Mouse (Mus musculus) embryo, embryonic 10 days (tissue): Measurements from ENCODE around the gene Entpd5.

Experiments
- DNase-seq: peaks from one replicate; pipeline ENCODE4 v3.0.0-alpha.2; 2015; ENCODE audit warnings: low spot score

Entpd5 gene

DNA sequence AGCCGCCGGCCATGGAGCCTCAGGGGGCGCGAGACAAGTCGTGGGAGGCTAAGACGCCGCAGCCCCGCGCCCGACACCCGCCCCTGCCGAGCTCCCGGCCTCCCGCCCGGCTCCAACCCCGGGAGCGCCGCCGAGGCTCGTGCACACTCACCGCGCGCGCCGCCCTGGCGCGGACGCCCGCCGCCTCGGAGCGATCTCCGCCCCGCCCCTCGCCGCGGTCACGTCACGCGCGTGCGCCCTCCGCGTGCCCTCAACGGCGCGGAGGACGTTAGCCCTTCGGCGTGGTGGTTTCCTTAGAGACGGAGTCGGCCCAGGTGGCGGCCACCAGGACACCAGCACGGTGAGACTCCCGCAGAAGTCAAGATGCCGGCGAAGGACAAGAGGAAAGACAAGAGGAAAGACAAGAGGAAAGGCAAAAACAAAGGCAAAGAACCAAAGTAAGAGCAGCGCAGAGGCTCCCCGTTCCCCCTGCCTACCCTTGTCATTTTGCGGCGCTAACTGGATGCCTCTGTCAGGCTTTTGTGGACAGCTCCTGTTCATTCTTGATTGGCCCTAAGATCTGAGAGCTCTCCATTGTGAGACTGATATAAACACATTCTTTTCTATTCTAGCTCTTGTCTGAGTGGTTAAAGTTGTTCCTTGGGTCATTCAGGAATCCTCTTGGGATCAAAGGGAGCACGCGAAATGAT, at the start of gene Entpd5, which contains the start of gene Bbof1:
Gene Entpd5, minus strand, starts transcription at position 211 of the 689 bp plus-strand sequence.
Gene Bbof1, plus strand, starts transcription at position 253 of the 689 bp plus-strand sequence.
- DNase-seq, result peak; percentile 92

GRCm38 (mm10) chr12:84456911-84457310, 48.1 kb upstream of the Entpd5 start:
- DNase-seq, result no peak

- peak; percentile 9 for DNase-seq
These were observed 43.0 kb upstream of the Entpd5 start for GRCm38 (mm10) chr12:84451801-84452200.

DNA sequence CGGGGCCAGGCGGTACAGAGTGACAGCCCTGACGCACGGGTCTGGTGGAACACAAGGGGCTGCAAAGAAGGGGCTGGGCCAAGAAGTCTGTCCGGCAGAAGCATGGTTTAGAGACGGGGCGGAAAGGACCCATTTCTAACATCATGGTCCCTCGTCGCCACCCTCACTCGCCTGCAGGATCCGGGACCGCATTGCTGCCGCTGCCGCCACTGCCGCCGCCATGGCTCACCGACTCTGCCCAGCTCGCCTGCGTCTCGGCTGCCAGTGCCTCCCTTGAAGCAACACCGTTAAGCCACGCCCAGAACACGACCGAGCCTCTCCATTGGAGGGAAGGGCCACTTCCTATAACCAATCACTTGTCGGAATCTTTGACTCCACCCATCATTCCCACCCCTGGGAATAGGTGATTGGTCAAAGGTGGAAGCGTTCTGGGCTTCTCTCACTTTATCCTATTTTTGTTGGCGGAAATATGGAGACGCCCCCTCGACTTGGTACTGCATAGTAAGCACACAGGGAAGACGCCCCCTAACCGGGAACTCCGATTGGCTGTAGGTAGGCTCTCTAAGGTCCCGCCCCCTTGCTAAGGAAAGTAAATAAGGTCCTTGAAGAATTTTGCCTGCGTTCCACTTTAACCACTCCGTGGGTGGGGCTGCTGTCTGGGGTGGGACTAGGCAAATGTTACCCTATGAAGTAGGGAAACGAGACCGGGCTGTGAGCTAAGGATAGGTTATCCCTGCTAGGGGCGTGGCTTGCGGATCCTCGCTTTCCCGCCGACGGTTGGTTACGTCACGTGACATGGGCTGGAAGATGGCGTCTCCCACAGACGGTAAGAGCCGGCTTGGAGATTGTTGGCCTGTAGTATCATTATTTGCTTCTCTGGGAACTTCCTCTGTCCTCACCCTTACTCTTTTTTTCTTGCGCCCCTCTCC, 42.2 kb upstream of the Entpd5 start, which contains the start of the genes Aldh6a1 and Lin52:
Gene Aldh6a1, minus strand, starts transcription at position 287 of the 929 bp plus-strand sequence.
Gene Lin52, plus strand, starts transcription at position 705 of the 929 bp plus-strand sequence.
- peak; percentile 99 for DNase-seq

DNA sequence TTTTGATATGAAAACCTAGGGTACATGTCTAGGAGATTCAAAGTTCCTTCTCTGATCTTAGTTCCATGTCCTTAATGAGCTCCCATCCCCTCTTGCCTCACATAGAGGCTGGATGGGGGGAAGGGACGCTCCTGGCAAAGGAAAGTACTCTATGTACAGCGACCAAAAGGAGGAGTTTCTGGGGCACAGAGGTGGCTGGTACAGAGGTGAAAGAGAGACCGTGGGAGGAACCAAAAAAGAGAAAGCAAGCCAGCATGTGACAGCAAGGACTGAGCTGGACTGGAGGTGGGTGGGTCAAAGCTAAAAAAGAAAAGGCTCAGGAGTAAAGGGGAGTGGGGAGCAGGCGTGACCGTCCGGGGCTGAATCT, 41.5 kb upstream of the Entpd5 start:
- DNase-seq, result peak; percentile 5

DNA sequence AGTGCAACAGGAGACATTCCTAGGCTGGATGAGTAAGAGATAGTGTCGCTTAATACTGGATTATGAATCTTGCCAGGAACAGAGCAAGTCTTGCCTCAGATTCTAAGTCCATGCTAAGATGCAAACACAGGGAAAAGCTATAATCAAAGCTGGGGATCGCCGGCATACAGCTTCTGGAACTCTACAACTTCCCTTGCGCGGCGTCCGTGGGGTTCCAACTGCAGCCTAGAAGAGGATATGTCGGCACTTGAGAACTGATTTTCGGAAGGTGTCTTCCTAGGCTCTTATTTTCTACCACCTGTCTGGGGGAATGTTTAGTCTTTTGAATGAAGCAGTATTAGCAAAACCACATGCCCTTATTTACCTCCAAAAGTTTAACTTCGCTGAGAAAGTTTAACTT, 41.1 kb upstream of the Entpd5 start:
- no peak for DNase-seq

DNA sequence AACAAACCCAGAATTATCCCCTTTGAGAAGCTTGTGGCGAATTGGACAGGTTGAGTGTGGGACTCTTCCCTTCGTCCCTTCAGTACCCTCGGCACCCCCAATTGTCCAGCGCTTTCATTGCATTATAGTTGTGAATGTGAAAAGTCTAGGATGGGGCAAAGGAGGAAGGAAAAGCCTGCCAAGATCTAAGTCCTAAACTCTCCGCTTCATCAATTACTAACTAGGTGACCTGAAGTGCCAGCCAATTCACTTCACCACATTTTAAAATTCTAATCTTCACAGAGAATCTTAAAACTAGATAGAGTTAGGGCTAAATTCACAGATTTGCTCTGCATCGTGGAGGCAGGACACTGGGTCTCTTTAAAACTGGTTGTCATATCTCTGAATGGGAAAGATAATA, 39.4 kb upstream of the Entpd5 start:
- no peak for DNase-seq

DNA sequence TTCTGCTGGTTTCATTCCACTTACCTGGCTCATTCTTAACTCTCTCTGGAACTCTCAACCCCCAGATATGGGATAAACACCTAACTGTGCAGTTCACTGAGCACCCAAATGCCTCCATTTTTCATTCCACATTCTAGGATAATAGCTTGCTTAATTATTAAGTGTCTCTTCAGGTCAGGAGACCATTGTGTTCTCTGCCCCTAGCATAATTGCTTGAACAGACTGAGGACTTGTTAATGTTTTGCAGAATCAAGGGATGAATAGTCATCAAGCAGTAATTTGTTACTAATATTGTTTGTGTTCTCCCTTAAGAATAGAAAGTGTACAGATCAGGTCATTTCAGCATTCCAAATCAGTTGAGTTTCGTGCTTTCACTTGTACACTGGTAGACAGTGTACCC, 38.6 kb upstream of the Entpd5 start:
- no peak for DNase-seq

DNA sequence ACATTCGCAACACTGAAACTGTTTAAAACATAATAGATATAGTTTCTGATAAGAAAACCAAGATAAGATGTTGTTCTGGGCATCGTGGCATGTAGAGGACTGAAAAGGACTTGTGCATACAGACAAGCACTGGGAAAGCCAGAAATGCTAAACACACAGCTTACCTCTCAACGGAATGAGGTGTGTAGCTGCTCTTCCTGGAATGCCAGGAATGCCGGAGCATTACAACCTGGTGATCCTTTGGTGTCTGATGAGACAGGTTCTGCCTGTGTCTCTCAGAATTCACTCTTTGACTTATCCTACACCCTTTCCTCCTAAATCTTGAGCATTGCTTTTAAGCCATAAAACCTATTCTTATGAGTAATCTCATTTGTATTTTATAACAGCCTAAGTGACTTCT, 33.7 kb upstream of the Entpd5 start:
- no peak for DNase-seq

DNA sequence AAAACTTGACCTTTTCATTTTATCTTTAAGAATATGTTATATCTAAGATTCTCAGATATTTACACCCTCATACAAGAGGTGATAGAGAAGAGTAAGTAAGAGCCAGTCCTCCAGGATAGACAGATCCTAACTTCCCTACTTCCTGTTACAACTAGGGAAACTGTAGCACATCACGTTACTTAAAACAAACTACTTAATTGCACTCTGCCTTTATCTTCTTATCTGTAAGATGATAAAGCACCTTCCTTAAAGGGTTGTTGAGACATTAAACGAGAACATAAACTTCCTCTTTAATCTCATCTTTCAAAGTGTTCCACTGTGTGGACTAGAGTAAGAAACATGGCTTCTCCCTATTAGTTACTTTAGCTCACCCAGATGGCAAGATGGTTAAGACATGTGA, 29.9 kb upstream of the Entpd5 start:
- DNase-seq, result no peak

GRCm38 (mm10) chr12:84429825-84430224, 21.0 kb upstream of the Entpd5 start:
- no peak for DNase-seq

GRCm38 (mm10) chr12:84423990-84424389, 15.2 kb upstream of the Entpd5 start:
- no peak for DNase-seq

DNA sequence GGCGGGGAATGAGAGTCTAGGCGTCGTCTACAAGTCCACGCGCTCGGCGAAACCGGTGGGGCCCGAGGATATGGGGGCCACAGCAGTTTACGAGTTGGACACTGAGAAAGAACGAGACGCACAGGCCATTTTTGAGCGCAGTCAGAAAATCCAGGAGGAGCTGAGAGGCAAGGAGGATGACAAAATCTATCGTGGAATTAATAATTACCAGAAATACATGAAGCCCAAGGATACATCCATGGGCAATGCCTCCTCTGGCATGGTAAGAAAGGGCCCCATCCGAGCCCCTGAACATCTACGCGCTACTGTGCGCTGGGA, 8.7 kb upstream of the Entpd5 start:
- no peak for DNase-seq

- peak; percentile 96 for DNase-seq
These were observed 8.2 kb upstream of the Entpd5 start, which contains the start of gene Rnf113a2 for GRCm38 (mm10) chr12:84416834-84417604. Rnf113a2 (plus strand) TSS chr12:84417196.

GRCm38 (mm10) chr12:84407874-84408818, 683 bp downstream of the Entpd5 start:
- DNase-seq, result no peak

- no peak for DNase-seq
These were observed 1.6 kb downstream of the Entpd5 start for GRCm38 (mm10) chr12:84407259-84407658.

- DNase-seq, result no peak
These were observed 4.3 kb downstream of the Entpd5 start for GRCm38 (mm10) chr12:84404541-84404940.

DNA sequence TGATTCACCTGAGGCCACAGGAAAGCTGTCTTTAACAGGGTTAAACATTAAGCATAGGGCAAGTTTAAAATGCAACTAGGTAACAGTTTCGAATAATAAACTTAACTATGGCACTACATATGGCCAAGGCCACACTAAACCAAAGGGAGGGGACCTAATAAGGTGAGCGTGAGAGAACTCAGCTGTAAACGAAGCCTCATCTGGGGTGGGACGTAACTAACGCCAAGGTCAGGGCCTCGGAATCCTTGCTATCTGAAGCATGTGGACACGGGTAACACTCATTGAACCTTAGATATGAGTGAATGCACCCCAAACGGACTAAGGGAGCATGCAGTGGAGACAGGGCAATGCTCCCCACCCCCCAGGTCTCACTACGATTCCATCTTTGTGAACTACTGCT, 5.9 kb downstream of the Entpd5 start:
- no peak for DNase-seq

DNA sequence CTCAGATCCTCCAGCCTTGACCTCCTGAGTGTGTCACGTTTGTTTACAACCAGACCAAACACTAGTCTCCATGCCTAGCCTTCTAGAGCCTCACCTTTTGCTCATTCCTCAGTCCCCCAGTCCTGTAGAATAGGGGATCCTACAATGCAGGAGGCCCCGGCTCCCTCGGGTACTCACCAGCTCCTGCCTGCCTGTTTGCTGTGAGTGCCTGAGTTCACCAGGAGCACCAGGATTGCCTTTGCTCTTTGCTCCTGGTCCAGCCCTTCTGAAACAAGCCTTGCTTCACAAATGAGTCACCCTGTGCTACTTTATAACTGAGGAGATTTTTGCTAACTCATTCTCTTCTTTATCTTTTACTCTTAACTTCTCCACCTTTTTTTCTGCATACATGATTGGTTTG, 8.2 kb downstream of the Entpd5 start:
- no peak for DNase-seq

- no peak for DNase-seq
These were observed 8.8 kb downstream of the Entpd5 start for GRCm38 (mm10) chr12:84400068-84400467.

DNA sequence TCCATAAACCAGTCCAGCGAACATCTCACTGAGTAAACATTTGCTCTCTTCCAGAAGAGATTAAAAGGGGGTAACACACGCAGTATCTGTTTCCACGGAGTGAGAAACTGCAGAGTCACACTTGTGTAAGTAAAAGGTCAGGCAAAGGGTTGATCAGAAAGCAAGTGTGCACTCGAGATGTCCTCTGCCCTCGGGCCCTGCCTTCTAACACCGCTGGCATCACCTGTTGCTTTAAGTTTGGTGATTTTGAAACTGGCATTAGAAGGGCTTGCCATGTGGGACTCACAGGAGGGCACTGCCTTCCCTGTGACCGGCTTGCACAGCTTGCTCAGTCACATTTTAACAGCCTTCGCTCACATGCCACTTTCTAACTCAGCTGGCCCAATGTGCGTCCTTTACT, 9.2 kb downstream of the Entpd5 start:
- DNase-seq, result no peak
